Mouse (Mus musculus): ENCODE results near the gene Midn.

Midn gene

DNA sequence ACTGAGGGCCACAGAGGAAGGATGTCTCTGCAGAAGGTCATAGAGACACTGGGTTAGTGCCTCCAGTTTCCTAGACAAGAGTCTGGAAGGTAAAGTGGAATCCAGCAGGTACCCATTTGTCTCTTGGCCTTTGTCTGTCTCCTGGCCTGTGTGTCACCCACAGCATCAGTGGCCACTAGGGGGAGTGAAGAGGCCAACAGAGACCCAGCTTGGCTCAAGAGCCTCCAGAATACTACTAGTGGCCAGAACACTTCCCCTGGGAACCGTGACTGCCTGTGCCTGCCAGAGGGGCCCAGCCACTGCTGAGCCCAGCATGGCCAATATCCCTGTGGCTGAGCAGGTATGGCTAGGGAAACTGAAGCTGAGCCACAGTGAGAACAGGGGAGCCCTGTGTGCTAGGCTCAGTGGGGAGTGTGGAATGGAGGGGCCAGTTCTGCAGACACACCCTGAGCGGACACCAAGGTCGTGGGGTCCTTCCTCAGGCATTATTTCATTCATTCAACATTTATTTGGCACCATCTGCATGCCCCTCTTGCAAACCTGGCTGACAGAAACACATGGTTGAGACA lies 51.5 kb downstream of the Midn start:
- peak; percentile 93 for DNase-seq

DNA sequence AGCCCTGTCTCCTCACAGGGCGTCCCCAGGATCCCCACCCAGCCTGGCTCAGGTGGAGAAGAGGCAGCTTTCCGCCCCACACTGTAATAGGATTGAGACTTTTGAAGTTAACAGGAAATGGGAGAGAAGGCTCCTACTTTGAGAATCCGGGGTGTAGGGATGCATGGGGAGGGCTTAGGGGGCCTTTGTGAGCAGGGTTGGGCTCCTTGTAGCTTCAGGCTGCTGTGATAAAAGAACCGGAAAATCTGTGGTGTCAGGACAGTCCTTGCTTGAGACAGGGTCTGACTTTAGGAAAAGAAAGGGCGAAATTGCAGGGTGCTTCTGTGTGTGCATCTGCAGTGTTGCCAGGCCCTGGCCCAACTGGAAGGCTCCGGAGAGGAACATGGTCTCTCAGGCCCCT lies 52.4 kb downstream of the Midn start:
- no peak for DNase-seq

DNA sequence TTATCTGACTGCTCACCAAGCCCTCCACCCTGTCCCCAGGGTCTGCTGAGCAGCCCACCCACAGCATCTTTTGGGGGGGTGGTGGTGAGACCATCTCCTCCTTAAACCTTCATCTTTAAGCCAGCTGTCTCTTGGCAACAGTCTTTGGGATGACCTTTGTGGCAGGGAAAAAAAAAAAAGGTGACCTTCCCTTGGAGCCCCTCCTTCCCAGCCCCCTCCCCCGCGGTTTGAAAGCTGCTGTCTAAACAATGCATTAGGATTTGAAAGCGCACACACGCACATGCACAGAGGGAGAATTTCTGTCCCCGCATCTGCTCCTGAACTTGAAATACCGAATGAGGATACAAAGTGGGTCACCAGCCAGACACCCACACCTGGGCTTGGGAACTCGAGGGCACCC lies 56.0 kb downstream of the Midn start:
- no peak for DNase-seq

DNA sequence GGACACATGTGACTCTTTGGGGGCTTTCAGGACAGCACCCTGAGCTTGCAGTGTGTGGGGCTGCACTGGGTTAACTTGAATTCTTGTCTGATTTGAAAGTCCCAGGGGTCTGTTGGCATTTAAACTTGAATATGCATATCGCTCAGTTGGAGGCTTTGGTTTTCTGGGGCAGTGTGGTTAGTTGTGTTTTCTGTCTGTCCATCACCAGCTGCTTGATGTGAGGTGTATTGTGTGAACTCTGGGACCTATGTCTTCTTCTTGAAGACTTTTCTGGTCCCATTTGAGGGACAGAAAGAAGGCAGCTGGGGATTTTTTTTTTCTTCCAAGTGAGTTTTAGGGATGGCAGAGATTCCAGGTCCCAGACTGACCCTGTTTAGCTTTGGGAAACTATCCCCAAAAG lies 59.1 kb downstream of the Midn start:
- no peak for DNase-seq

DNA sequence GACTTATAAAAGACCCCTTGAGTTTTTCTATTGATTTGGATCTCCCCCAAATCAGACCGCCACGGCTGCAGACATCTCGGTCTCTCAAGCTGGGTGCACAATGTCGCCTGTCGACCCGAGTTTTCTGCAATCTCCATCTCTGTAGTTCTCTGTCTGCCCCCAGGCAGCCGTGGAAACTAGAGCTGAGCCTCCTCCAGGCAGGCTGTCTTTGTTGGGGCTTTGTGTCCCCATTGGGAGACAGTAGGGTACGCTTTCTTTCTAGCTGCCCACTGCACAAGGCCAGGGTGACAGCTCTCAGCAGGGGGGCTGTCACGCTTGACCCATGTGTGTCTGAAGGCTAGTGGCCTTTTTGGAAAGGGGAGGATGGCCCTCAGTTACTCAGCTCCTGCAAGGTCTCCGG lies 59.6 kb downstream of the Midn start:
- no peak for DNase-seq
